Mouse (Mus musculus): ENCODE measurements around the gene Dscaml1.

The Dscaml1 gene

GRCm38 (mm10) chr9:45633036-45633435, 206.6 kb downstream of the Dscaml1 start:
- DNase-seq (ENCODE audit: low spot score in 2 of 2): no peak

DNA sequence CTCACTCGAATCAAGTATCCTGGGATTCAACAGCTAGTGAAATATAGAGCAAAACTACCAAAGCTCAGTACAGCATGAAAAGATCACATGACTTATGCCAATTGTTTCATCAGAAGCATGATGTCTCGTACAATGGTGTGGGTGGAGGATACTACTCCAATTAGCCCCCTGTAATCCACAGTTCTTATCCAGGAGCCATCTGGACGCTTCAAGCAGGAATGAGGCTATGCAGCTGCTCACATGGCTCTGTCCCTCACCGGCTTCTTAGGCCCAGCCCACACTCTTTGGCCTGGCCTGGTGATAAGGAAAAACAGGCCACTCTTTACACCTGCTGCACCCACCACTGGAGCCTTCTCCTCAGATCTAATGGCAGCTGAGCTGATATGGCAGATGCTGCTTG, 208.6 kb downstream of the Dscaml1 start:
- DNase-seq (ENCODE audit: low spot score in 2 of 2): no peak

GRCm38 (mm10) chr9:45637346-45637745, 210.9 kb downstream of the Dscaml1 start:
- no peak for DNase-seq (ENCODE audit: low spot score in 2 of 2)

DNA sequence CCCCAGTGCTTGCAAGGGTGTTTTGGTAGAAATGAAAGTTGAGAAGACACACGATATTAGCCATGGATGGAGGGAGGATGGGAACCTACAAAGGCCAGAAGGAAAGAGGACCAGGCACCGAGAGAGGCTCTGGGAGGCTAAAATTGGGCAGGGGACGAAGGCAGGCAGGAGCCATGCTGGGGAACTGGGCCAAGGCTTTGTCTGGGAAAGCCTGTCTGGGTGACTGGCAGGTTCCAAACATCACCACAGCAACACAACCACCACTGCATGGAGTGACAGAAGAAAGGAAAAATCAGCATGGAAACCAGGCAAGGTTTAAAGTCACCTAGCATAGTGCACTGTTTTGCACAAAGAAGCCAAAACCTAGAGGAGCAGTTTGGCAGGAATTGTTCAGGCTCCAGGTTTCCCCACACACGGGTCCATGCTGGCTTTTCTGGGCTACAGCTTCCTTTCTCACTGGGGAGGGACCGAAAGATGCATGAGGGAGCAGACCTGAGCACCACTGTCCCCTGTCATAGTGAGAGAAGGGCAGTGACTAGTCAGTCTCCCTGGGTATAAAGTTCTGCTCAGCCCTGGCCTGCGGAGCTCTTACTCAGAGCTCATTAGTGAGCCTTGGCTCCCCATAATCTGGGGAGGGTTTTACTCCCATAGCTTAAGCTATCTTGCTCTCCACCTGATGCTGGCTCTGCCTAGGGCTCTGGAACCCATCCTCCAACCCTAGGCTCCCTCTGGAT, 211.9 kb downstream of the Dscaml1 start:
- no peak for DNase-seq (ENCODE audit: low spot score in 2 of 2)

DNA sequence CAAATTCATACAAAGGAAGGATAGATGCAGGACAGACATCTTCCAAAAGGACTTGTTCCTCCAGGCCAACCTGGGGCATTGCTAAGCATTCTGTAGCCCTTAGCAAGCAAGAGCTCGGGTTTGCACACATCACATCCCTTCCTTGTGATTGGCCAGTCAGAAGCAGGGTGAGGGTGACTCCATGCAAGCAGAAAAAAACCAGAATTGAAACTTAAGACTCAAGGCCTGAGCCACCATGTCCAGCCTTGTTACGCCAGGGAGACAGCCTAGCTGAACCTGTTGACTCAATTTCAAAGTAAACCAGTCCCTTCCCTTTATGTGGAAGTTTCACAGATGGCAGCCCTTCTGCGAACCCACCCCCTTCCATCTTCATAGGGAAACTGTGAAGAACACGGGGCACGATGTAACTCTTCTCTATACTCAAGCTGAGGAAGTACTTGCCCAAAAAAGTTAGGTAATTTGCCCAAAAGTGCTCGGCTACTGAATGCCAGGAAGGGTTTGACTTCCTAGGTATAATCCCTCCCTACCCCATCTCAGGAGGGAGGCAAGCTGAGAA, 218.5 kb downstream of the Dscaml1 start:
- DNase-seq (ENCODE audit: low spot score in 2 of 2): no peak

DNA sequence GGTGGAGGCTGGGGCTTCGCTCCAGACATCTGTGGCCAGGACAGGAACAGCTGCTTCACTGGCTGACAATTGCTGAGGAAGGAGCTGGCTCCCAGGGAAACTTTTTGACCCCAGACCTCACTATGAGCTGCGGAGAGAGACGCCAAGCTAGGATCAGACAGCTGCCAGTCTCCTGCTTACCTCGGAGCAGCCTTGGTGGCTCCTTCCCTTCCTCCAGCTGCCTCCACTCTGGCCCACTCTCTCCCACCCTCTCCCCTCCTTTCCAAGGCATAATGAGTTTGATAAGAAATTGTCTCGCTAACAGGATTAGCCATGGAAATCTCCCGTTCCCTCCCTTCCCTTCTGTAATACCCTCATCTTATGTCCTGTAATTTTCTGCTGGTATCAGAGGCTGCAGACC, 219.1 kb downstream of the Dscaml1 start:
- no peak for DNase-seq (ENCODE audit: low spot score in 2 of 2)

- no peak for DNase-seq (ENCODE audit: low spot score in 2 of 2)
These were observed 224.8 kb downstream of the Dscaml1 start for GRCm38 (mm10) chr9:45651078-45651809.

- no peak for DNase-seq (ENCODE audit: low spot score in 2 of 2)
These were observed 225.4 kb downstream of the Dscaml1 start for GRCm38 (mm10) chr9:45651810-45652177.

- DNase-seq (ENCODE audit: low spot score in 2 of 2): no peak
These were observed 231.0 kb downstream of the Dscaml1 start for GRCm38 (mm10) chr9:45657172-45658062.

DNA sequence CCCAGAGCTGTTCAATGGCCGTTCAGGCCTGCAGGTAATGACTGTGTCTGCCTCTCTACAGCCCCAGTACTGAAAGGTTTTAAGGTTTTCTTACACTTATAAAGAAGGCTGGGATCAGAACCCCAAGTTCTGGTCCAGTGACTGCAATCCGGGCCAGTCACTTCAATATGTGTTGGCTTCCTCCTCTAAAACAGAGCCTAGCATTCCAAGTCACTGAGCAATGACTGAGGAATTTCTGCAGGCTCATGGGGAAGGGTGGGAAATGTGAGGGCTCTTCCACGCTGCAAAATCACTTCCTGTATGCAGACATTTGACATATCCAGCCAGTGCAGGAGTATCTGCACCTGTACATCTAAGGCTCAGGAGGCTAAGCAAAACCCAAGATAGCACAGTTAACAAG, 233.8 kb downstream of the Dscaml1 start:
- no peak for DNase-seq (ENCODE audit: low spot score in 2 of 2)

DNA sequence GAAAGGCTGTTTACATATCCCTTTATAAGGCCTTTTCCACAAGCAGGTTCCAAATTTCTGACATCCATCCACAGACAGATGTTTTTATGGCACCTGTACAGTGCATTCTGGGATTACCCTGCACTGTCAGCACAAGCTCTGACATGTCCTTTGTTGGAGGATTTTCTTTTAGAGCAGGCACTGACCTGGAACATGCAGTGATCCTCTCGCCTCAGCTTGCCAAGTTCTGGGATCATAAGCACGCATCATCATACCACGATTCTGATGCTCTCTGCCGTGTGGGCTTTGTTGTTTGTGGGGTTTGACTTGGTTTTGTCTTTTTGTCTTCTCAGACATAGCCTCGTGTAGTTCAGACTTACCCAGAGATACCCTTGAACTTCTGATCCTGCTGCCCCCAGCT, 236.0 kb downstream of the Dscaml1 start:
- DNase-seq (ENCODE audit: low spot score in 2 of 2): no peak

DNA sequence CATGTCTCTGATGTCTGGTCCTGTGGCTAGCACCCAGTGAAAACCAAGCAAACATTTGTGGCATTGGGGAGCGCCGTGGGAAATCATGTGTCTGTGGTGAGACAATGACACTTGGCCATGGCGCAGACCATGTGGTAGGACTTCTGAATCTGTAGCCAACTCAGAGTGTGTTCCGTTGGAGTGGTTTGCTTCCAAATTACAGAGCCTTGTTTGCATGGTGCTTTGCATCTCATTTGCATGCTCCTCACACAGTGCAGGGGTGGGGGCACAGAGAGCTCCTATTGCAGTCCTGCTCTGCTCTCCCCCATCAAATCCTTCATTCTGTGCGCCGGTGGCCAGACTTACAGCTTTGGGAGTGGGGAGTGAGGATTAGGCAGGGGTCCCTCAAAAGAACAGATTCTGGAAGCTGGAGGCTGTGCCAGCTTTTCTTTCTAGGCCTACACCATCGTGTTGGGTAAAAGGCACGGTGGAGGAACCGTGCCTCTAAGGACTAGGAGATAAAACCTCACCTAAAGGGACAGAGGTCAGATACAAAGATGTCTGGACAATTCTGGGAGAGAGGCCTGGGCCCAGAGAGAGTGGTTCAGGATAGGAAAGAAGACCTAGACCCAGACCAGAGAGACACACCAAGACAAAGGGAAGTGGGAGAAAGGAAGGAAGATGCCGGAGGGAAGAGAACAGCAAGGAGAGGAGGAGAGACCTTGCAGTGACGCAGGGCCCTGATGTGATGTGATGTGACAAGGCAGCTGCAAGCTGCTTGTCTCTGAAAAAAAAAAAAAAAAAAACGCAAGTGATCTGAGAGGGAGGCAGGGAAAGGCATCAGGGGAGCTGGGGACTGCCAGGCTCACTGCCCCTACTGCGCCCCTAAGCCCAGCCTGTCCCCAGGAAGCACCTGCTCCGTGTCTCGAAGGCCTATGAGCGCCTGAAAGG, 237.2 kb downstream of the Dscaml1 start:
- no peak for DNase-seq (ENCODE audit: low spot score in 2 of 2)

- no peak for DNase-seq (ENCODE audit: low spot score in 2 of 2)
These were observed 237.9 kb downstream of the Dscaml1 start for GRCm38 (mm10) chr9:45664326-45664725.

- DNase-seq (ENCODE audit: low spot score in 2 of 2): no peak
These were observed 238.5 kb downstream of the Dscaml1 start for GRCm38 (mm10) chr9:45664871-45665394.

- no peak for DNase-seq (ENCODE audit: low spot score in 2 of 2)
These were observed 249.5 kb downstream of the Dscaml1 start for GRCm38 (mm10) chr9:45675931-45676330.

- DNase-seq (ENCODE audit: low spot score in 2 of 2): no peak
These were observed 250.2 kb downstream of the Dscaml1 start for GRCm38 (mm10) chr9:45676578-45676977.

GRCm38 (mm10) chr9:45677236-45677781, 250.9 kb downstream of the Dscaml1 start:
- DNase-seq (ENCODE audit: low spot score in 2 of 2): no peak

GRCm38 (mm10) chr9:45677952-45678663, 251.7 kb downstream of the Dscaml1 start:
- no peak for DNase-seq (ENCODE audit: low spot score in 2 of 2)

- no peak for DNase-seq (ENCODE audit: low spot score in 2 of 2)
These were observed 252.2 kb downstream of the Dscaml1 start for GRCm38 (mm10) chr9:45678664-45679026.

Data from urinary bladder, adult 18-20 months (tissue).